In genomic region chr2:156324681-156325080, GRCm38 (mm10) we compare ENCODE assay signal across 7 mouse cellular contexts. TPM values are rescaled to one million over a fixed set of nuclear protein-coding genes. Genes with fewer than 3 reads are reported as not detected.
DNase-seq lines count a peak whose midpoint lies in the region; ATAC-seq and TF ChIP-seq lines count a peak whose summit lies in the region.

No protein-coding gene starts in this region.

- peak overlapping the region; percentile 30 for H3K4me2 ChIP-seq in kidney, embryonic 16.5 days (replicated peaks; ENCODE audit: low read depth, low read length)

- H3K4me3 ChIP-seq in brown adipose tissue, adult 24 weeks (ENCODE audit: insufficient read depth, low read depth, low read length) = no peak overlapping the region
- no peak overlapping the region for H3K4me3 ChIP-seq in heart, adult 2 months
- no peak overlapping the region for H3K4me3 ChIP-seq in kidney, embryonic 16.5 days (ENCODE audit: low read length)

- no peaks in the 10 kb centered on the region for H3K9me3 ChIP-seq in kidney, embryonic 16.5 days (ENCODE audit: low read length)

- no peaks in the 10 kb centered on the region for H3K36me3 ChIP-seq in heart, adult 2 months (ENCODE audit: control insufficient read depth, insufficient read depth, low read length)
- no peaks in the 10 kb centered on the region for H3K36me3 ChIP-seq in kidney, embryonic 16.5 days (ENCODE audit: insufficient read depth, low read length)

- no peak for TF ChIP-seq POLR2A in heart, adult 2 months (IDR thresholded peaks at IDR 0.05; ENCODE audit: insufficient read depth, low read depth, low read length)

- peak overlapping the region; percentile 44; the same call in 1 of the 2 replicates for H3K27ac ChIP-seq in brown adipose tissue, adult 24 weeks (replicated peaks; ENCODE audit: low read depth, low read length)
- H3K27ac ChIP-seq in heart, adult 2 months = peak overlapping the region; percentile 32
- peak overlapping the region; percentile 67 for H3K27ac ChIP-seq in kidney, embryonic 16.5 days (ENCODE audit: low read length)

- H3K79me2 ChIP-seq in heart, adult 2 months (replicated peaks; ENCODE audit: control insufficient read depth, insufficient read depth, low read length) = no peaks in the 10 kb centered on the region

- DNase-seq in heart, adult 2 months = peak; percentile 54 to 64
- DNase-seq in layer of hippocampus, postnatal 10 days (ENCODE audit: low spot score in 2 of 2) = no peak
- DNase-seq in thymus, postnatal 14 days = no peak
- DNase-seq in thymus, postnatal 4 days = no peak

- 22% methylated on average over 5 of the region's 5 CpGs for WGBS in heart, adult 2 months
- WGBS in kidney, embryonic 16.5 days = 11% methylated on average over 5 of the region's 5 CpGs

- H3K9ac ChIP-seq in heart, adult 2 months (ENCODE audit: low read depth, low read length) = no peak overlapping the region
- H3K9ac ChIP-seq in kidney, embryonic 16.5 days (replicated peaks; ENCODE audit: low read length) = no peak overlapping the region; the same call in 1 of the 2 replicates

- peak; percentile 86 for ATAC-seq in kidney, embryonic 16.5 days (ENCODE audit: low FRiP score, low TSS enrichment)
- peak; percentile 57 for ATAC-seq in megakaryocyte, adult 5-6 weeks (ENCODE audit: poor library complexity, severe bottlenecking)

- H3K4me1 ChIP-seq in brown adipose tissue, adult 24 weeks (ENCODE audit: control insufficient read depth, insufficient read depth, insufficient read length, low read length) = no peaks in the 10 kb centered on the region
- peaks cover 3% of the 10 kb centered on the region for H3K4me1 ChIP-seq in heart, adult 2 months (ENCODE audit: control insufficient read depth, insufficient read depth, low read length)
- peaks cover 14% of the 10 kb centered on the region for H3K4me1 ChIP-seq in kidney, embryonic 16.5 days (ENCODE audit: insufficient read depth, low read length)

- no peak for TF ChIP-seq CTCF in heart, adult 2 months (IDR thresholded peaks at IDR 0.05)

- intact Hi-C loops in heart, adult 2 months (cut with DNase I) = no loop called here

- no peak for TF ChIP-seq EP300 in heart, adult 2 months (IDR thresholded peaks at IDR 0.05; ENCODE audit: insufficient read depth, low read depth, low read length)

- H3K27me3 ChIP-seq in heart, adult 2 months (ENCODE audit: control insufficient read depth, insufficient read depth, low read length) = no peaks in the 10 kb centered on the region
- H3K27me3 ChIP-seq in kidney, embryonic 16.5 days (ENCODE audit: insufficient read depth, low read length) = no peaks in the 10 kb centered on the region

RNA-seq across cellular contexts. Expression of gene Scand1, which starts 12.2 kb away (rescaled TPM):
- 42.6 and 48.3 TPM in 2 replicates for polyA plus RNA-seq in brown adipose tissue, adult 24 weeks (2012; ENCODE audit: insufficient read depth, insufficient read length, missing spikeins)
- total RNA-seq in heart, adult 2 months (2021) = 10 to 100 TPM; 78.9 to 85.9 TPM
- polyA plus RNA-seq in heart, adult 2 months (2012; rRNA removed) = 18.9 and 46.2 TPM in 2 replicates
- 48.8 and 58.0 TPM in 2 replicates for polyA plus RNA-seq in kidney, embryonic 16.5 days (2015; fragmentation: Nextera tagmentation; extraction: Ambion mirVana)
- 5.8 and 11.9 TPM in 2 replicates for total RNA-seq in megakaryocyte, adult 5-6 weeks (2015)
- total RNA-seq in megakaryocyte, adult 5-6 weeks (2017) = 8.7 and 11.8 TPM in 2 replicates
- total RNA-seq in layer of hippocampus, postnatal 10 days (2021) = 100 to 1,000 TPM; 116 to 132 TPM

RNA-seq across cellular contexts. Expression of gene Cnbd2, which starts 12.6 kb away (rescaled TPM):
- polyA plus RNA-seq in brown adipose tissue, adult 24 weeks (2012; ENCODE audit: insufficient read depth, insufficient read length, missing spikeins) = 1.5 and 2.0 TPM in 2 replicates
- 1 to 10 TPM in 1 of 2 experiments, under 1 TPM in 1; 0.89 to 1.0 TPM for total RNA-seq in heart, adult 2 months (2021)
- polyA plus RNA-seq in heart, adult 2 months (2012; rRNA removed) = 0.92 and 0.94 TPM in 2 replicates
- polyA plus RNA-seq in kidney, embryonic 16.5 days (2015; fragmentation: Nextera tagmentation; extraction: Ambion mirVana) = 5.5 and 8.1 TPM in 2 replicates
- 3.6 and 6.2 TPM in 2 replicates for total RNA-seq in megakaryocyte, adult 5-6 weeks (2015)
- 16.2 and 24.5 TPM in 2 replicates for total RNA-seq in megakaryocyte, adult 5-6 weeks (2017)
- total RNA-seq in layer of hippocampus, postnatal 10 days (2021) = 1 to 10 TPM; 2.9 to 4.7 TPM

Comparison
In these comparisons a context has a peak if more than half of its experiments do, and no peak if none do; other contexts are left out.
1. DNase-seq: peak in heart, adult 2 months (2 of 2); none in layer of hippocampus, postnatal 10 days (0 of 2), thymus, postnatal 14 days (single experiment) and thymus, postnatal 4 days (single experiment).
2. RNA of gene Scand1, which starts 12.2 kb away (total RNA-seq): 116 to 132 TPM in layer of hippocampus, postnatal 10 days and 78.9 to 85.9 TPM in heart, adult 2 months; 5.8 to 11.9 TPM in megakaryocyte, adult 5-6 weeks; every median in the first group is over 4 times any median in the second.
3. Peak in every context shown above with its lines, with median percentiles within 50 percentile points of each other: H3K27ac ChIP-seq.